Mouse (Mus musculus) heart, postnatal 36 days (tissue): ENCODE results near the gene Sowahd. TPM values are rescaled to one million over a fixed set of nuclear protein-coding genes. Genes with fewer than 3 reads are reported as not detected.
"Not testable (repeated sequence)": the region's sequence is repeated elsewhere in the genome, so short reads cannot be mapped to it uniquely, and the experiment has no call there.

ENCODE experiments used
- DNase-seq, 2 experiments: peaks; one replicate each; pipeline ENCODE4 v3.0.0; 2021 to 2022
- intact Hi-C: fragments of 180-260 bp; cut with DNase I; formaldehyde crosslinking; loops from one replicate; pipeline ENCODE4 v1.15.1; 2025
- total RNA-seq, 2 experiments: library from RNA; stranded (reverse); gene quantifications; 2 replicates each; pipeline ENCODE4 v1.2.3; 2021

The Sowahd gene
- not detected for total RNA-seq

DNA sequence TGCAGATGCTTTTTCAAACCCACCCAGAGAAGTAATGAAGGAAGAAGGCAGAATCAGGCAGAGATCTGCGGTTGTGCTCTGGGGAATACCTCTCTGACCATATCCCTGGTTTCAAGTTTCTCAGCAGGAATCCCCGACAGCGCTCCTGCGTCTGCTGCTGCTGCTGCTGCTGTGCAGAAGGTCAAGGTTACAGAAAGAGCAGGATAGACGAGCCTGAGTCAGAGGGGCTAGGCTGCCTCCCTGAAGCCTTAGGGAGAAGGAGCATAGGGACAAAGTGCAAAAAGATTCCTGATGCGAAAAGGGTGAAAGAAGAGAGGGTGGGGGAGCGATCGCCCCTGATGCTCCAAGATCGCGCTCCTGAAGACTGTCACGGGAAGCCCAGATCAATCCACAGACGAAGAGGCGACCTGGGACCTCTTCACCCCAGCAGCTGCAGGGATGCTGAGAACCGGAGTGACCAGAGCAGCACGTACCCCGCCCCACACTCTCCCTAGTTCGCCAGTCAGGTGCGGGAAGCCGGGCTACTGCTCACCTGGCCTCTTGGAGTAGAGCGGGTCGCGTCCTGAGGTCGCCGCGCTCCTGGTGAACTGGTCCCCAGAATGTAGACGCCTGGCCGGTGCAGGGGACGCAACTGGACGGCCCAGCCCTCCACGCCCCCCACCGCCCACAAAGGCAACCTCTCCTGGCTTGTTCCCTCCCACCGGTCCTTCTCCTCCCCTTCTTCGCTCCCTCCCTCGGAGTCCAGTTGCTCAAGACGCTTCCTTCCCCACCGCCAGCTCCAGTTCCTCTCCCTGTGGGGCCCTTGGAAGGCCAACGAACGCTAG is at the start of gene Sowahd:
Gene Sowahd (plus strand): TSS at position 780 of the 824 bp plus-strand sequence.
- intact Hi-C loops, result no loop called here
- no peak for DNase-seq

DNA sequence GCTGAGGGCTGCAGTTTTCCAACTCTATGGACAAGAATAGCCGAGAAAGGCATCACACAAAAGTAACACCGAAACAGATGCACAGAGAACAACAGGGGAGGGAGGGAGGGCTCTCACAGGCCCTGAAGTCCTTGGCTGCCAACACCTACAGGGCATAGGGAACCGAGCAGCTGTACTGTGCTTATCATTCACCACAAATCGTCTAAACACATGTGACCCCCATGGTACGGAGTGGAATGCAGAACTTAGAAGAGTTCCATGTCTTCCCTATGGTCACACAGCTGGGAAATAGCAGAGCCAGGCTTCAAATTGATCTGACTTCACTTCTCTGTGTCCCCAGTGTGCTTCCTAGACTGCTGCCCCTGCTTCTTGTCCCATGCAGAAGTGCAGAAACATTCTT is 34.8 kb upstream of the Sowahd start:
- no peak for DNase-seq
- intact Hi-C loops, result no loop called here

DNA sequence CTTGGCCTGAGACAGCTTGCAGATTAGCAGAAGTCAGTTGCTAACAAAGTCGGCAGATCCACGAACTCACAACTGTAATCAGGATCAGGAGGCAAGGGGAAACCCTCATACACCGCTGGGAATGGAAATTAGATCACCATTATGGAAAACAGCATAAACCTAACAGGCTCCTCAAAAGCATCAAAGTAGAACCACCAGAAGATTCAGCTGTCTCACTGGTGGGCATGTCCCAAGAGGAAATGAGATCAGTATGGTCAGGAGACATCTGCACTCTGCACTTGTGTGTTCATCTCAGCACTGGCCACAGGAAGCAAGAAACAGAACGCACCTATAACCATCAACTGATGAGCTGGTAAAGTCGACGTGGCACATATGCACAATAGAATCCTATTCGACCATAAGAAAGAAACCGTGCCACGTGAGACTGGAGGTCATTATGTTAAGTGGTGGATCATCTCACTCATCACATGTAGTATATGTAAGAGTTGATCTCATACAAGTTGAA is 30.4 kb upstream of the Sowahd start:
- no peak for DNase-seq

DNA sequence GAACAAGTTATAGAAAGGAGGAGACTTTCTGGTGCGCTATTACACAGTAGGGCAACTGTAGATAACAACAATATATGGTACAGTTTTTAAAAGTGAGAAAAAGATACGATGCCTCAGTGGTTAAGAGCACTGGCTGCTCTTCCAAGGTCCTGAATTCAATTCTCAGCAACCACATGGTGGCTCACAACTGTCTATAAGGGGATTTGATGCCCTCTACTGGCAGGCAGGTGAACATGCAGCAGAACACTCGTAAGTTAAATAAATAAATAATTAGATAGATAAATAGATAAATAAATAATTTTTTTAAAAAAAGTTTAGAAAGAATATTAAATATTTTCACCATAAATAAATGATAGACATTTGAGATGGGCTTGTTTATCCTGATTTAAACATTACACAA is 29.6 kb upstream of the Sowahd start:
- intact Hi-C loops, result no loop called here
- DNase-seq, result no peak

More for the DNA sequence above, 30.4 kb upstream of the Sowahd start:
- intact Hi-C loops, result no loop called here

DNA sequence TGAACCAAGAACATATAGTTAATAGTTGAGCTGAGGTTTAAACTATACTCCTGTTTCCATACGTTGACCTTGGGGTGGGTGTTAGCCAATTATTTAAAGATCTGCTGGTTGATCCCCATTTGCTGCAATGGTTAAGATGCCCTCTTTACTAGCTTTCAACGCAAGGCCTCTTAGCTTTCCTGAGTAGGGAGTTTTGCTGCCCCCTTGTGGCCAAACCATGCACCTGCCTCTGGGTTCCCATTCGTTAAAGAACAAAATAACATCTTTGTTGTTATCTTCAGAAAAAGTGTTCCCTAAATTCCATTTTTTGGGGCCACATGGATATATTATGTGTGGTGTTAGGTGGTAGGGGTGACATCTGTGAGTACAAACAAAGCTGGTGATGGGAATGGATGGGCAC is 26.0 kb upstream of the Sowahd start:
- intact Hi-C loops, result loop anchor here (1.0 to 2.0 kb wide), 2 partner anchors 92 to 192 kb away; no protein-coding TSS in a partner anchor
- peak; percentile 63 to 74 for DNase-seq

DNA sequence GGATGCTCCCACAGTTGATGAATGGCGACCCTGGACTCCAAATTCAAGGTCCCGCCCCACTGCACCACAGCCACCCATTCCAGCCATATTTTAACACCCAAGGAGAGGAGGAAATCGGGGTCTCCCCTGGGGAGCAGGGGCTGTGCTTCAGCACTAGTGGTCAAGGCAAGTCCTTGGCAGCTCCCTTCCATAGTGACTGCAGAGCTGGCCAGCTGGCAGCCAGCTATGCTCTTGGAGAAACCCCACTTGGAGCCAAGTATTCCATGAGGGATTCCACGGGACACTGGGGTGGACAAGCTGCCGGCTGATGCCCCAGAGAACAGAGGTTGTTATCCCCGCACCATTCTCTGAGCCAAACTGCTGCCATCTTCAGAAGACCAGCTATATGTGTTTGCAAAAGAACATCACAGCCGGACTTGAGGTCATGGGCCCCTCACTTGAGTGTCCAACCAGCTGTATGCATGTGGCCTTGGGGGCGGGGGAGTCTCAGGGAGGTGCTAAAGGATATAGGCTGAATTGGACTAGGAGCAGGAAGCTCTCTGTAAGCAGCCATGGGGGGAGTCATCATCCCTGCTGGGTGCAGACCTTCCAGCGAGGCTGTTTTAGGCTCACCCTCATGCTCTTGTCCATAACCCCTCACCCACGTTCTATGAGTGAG is 24.9 kb upstream of the Sowahd start:
- DNase-seq, result peak in 1 of 2 experiments; percentile 6
- intact Hi-C loops, result loop anchor here (2.0 kb wide), 1 partner anchor 93 kb away; no protein-coding TSS in a partner anchor

DNA sequence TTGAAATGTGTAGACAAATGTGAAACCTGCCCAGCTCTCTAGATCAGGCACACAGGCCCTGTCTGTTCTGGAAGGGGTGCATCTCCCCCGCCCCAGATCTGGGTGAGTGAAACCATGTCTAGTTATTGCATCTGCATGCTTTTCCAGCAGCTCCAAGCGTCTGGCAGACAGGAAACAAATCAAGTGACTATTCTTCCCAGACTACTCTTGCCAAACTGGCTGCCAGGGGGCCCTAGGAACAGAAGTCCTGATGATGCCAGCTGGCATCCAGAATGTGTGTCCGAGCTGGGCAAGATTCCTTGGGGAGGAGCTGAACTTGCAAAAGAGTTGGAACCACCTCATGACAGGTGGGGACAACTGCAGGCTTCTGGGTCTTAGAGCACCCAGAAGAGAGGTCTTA is 20.3 kb upstream of the Sowahd start:
- peak; percentile 5 to 22 for DNase-seq
- intact Hi-C loops, result no loop called here

DNA sequence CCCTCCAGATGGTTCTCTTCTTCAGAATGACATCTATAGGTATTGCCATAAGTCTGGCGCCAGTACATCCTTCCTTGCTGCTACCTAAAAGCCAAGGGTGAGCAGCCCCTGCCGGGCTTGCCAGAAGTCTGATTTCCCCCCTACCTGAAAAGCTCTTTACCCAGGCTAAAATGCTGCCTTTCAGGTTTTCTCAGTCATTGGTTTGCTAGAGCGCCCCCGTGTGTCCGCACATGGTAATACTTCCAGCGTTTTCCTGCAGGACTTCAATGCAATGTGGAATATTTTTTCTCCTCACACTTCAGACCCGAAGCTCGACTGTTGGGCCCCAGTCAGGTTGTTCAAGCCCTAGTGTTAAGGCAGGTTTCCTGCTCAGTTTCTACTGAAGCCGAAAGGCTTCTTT is 5.9 kb upstream of the Sowahd start:
- DNase-seq, result peak; percentile 47 to 62
- intact Hi-C loops, result no loop called here

DNA sequence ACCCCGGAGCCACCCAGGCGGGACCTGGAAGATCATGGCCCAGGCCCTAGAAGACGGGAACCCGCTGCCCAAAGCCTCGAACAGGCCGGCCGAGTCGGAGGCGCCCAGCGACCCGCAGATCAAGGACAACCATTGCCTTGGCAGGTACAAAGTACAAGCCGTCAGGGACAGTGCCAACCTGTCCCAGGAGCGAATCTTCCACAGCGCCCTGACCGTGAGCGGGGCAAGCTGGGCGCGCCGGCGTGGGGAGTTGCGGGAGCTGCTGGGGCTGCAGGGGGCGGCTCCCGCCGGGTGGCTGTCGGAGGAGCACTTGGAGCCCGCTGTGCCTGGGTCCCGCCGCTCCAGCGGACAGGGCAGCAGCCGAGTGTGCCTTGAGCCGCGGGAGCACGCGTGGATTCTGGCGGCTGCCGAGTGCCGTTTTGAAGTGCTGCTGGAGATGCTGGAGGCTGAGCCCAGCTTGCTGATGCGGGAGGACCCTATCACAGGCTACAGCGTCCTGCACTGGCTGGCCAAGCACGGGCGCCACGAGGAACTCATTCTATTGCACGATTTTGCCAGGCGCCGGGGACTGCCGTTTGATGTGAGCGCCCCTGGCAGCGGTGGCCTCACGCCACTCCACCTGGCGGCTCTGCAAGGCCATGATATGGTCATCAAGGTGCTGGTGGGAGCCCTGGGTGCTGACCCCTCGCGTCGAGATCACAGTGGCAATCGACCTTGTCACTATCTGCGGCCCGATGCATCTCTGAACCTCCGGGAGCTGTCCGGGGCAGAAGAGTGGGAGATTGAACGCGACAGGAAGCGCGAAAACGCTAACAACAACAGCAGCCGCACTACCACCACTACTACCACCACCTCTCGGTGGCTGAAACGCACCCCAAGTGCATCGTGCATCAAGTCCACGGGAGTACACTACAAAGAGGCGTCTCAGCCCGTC is 512 bp downstream of the Sowahd start:
- DNase-seq, result no peak
- intact Hi-C loops, result no loop called here

DNA sequence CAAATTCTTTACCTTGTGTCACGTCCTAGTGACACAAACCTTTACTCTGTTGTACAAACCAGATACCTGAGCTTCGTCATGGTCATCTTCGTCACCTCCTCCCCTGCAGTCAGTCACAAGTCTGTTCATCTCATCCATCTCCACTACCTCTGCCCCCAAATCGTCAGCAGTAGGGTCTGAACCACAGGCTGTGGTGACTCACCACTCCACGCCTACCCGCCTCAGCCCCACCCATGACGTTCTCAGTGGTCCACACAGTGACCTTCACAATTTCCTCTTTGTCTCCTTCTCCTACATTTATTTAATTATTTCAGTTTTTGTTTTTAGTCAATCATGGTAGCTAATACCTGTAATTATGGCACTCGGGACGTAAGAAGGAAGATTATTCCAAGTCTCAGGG is 15.3 kb downstream of the Sowahd start:
- no peak for DNase-seq
- intact Hi-C loops, result no loop called here

DNA sequence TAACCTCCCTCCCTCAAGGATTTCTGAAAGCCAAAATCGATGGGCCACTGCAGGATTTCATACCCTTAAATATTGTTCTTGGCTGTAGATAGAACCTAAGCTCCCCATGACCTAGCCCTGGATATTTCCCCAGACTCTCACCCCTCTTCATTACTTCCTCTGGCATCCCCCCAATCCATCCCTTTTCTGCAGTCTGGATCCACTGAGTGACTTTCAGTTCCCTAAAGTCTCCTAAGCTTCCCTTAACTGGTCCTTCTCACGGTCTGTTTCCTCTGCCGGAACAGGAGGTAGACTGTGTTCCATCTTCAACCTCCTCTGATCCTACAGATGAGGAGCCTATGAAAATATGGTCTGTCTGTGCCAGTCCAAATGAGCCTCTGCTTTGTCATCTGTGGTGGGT is 18.7 kb downstream of the Sowahd start:
- intact Hi-C loops, result no loop called here
- DNase-seq, result no peak

DNA sequence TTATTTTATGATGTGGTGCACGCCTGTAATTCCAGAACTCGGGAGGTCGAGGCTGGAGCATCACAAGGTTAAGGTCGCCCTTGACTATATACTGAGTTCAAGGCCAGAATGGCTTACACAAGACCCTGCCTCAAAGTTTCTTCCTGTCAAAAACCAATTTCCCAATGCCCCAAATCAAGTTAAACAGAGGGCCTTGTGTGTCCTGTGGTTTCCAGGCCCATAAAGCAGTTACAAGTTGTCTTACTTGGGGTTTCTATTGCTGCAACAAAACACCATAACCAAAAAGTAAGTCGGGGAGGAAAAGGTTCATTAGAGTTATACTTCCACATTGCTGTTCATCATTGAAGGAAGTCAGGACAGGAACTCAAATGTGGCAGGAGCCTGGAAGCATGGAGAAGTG is 20.1 kb downstream of the Sowahd start:
- intact Hi-C loops, result no loop called here

DNA sequence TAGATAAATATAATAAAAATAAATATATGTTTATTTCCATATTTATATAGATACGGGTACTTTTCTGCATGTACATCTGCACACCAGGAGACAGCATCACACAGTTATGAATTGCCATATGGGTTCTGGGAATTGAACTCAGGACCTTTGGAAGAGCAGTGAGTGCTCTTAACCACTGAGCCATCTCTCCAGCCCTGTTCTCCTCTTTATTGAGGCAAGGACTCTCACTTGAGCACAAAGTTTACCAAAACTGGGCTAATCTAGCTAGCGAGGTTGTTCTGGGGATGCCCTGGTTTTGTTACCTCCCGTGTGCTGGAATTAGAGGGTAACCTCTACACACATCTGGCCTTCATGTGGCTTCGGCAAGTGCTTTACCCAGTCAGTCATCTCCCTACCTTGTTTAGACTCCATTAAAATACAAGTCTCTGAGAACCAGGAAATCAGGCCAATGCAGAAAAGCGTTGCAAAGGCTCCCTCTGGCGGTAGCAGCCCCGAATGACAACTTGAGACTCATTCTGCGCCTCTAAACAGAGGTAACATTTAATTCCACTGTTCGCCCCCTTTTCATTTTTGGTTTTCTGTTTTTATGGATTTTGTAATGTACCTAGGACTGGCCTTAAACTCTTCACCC is 25.7 kb downstream of the Sowahd start:
- DNase-seq, result peak; percentile 50 to 70
- intact Hi-C loops, result loop anchor here (10.0 kb wide), 1 partner anchor 310 kb away; no protein-coding TSS in a partner anchor

More for the DNA sequence above, 20.1 kb downstream of the Sowahd start:
- DNase-seq, result no peak

DNA sequence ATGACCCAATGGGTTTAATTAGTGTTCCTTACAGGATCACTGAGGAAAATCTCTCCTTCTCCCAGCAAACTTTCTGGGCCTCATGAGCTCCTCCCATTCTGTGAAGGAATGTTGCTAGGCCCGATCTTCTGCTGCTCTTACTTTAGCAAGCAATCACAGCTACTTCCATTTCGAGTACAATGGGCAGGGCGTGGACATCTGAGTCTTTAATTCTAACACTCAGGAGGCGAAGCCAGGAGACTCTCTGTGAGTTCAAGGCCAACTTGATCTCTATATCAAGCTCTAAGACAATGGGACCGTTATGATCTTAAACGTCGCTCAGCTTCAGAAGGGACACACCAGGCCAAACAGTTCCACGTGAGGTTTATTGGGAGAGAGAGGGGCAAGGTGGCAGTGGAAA is 28.0 kb downstream of the Sowahd start:
- DNase-seq, result no peak
- intact Hi-C loops, result loop anchor here (10.0 kb wide), 1 partner anchor 312 kb away; no protein-coding TSS in a partner anchor

DNA sequence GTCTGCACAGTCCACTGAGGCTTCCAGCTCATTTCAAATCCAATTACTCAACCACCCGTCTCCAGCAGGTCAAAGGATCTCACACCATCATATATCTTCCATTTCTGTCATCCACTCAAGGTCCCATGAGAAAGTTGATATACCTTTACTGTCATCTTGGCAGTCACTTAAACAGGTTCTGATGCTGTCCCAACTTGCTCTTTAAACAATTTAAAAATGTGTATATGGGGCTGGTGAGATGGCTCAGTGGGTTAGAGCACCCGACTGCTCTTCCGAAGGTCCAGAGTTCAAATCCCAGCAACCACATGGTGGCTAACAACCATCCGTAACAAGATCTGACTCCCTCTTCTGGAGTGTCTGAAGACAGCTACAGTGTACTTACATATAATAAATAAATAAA is 31.7 kb downstream of the Sowahd start:
- intact Hi-C loops, result loop anchor here (10.0 kb wide), 1 partner anchor 286 kb away; the partner anchor contains the start of gene Slc25a5
- DNase-seq, result not testable (repeated sequence)

DNA sequence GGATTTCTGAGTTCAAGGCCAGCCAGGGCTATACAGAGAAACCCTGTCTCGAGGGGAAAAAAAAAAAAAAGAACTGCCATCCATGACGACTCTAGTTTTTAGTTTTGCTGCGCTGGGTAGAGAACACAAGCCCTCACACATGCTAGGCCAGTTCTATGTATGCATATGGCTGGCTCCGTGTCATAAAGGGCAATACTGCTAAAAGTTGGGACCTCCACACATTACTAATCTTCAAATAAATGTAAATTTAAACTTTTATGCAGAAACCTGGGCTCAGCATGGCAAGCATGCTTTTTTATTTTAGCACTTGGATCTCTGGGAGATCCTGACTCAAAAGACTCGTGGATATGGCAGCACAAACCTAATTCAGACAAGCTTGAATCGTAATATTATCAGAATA is 32.5 kb downstream of the Sowahd start:
- intact Hi-C loops, result loop anchor here (10.0 kb wide), 1 partner anchor 286 kb away; the partner anchor contains the start of gene Slc25a5

DNA sequence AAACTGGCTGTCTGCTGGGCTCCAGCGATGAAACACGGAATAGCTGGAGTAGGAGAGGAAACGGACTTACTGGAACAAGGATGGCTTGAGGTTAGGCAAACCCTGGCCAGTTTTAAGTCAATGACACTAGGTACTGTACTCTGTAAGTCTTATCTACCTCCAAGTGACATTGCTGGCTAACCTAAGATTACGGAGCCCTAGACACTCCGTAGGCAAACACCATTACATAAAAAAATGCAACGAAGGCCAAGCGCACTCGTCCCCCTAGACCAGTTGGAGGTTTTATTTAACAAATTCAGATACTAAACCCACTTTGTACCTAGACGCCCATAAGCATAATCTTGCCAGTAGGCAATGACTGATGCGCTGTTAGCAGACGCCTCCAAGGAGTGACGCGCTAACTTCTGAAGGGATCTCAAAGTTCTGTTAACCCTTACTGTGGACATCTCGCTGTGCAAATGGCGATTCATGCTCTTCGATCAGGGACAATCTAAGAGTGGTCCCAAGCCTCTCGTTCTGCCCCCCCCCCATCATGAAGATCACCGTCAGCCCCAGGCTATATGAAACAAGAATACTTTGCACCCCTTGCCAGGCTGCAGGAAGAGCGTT is 35.8 kb downstream of the Sowahd start:
- no peak for DNase-seq
- intact Hi-C loops, result loop anchor here (10.0 kb wide), 1 partner anchor 290 kb away; the partner anchor contains the start of gene Slc25a5

More for the DNA sequence above, 32.5 kb downstream of the Sowahd start:
- no peak for DNase-seq

DNA sequence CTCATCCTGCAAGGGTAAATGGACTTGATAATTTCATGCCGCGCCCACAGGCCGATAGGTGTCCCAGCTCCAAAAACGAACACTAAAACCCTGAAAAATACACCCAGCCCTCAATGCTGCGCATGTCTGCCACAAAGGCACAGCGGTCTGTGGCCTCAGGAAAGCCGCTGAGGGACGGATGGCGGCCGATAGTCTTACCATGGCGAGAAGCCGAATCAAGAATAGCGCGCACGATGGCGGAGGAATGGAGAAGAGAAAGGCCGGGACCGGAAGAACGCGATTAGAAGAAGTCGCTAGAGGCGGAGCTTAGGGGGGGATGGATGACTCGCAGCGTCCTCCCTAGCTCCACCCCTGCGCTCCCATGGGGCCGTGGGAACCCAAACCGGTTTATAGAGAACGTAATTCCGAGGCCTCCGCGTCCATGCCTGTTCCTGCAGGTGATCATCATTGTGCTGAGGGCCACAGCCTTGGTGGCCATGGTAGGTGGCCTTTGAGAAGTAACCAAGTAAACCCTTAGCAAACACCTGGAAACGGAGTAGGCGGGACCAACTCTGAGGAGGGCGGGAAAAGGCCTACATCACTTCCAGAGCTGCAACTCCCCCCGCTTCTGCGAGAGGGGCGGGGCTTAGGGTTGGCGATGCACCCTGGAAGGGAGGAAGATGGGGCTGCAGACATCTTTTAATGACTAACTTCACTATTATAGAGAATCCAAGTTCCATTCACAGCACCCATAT is 36.4 kb downstream of the Sowahd start, which contains the start of gene Rpl39:
Gene Rpl39 (minus strand): TSS at position 476 of the 734 bp plus-strand sequence.
- intact Hi-C loops, result loop anchor here (10.0 kb wide), 1 partner anchor 290 kb away; the partner anchor contains the start of gene Slc25a5
- DNase-seq, result peak; percentile 80 to 87
